Comparison of ENCODE assay signal across 18 mouse cellular contexts in the genomic region with DNA sequence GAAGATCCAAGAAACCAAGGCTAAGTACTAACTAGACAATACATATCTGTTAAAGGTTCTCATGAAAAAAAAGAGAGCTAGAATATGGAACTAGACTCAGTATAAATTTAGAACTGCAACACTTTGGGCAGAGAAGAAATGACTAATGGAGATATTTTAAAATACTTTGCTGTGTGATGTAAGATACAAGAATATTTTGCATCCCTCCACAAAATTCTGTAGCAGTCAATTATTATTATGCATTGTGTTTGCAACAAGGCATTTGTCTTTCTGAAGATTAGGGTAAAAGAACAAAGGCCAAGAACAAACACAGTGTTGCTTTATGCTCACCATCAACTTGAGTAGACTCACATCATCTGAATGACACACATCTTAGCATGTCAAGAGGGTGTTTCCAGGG.
"Had no signal": no experiment of that assay in that cellular context is flagged by ENCODE, and none has a peak within 500 bp of the region (broad histone marks: within the 10 kb centered on the region; RNA-seq: fewer than 3 reads in every experiment).

No protein-coding gene starts in this region.

- H3K4me3 ChIP-seq: midbrain, embryonic 10.5 days; midbrain, embryonic 12.5 days; myocyte; neural tube, embryonic 13.5 days; neural tube, embryonic 15.5 days; stomach, embryonic 15.5 days had no signal

- DNase-seq: lung, adult 18-20 months; lung, embryonic 14.5 days; lung, postnatal 10 days; lung, postnatal 4 days; midbrain, embryonic 14.5 days; retina, postnatal 1 day; right cerebral cortex, adult 18-20 months; right cerebral cortex, postnatal 25 days; thymus, adult 2 months; thymus, postnatal 25 days; thymus, postnatal 4 days had no signal

- H3K27ac ChIP-seq: midbrain, embryonic 10.5 days; midbrain, embryonic 12.5 days; neural tube, embryonic 13.5 days; neural tube, embryonic 15.5 days; stomach, embryonic 15.5 days; stomach, postnatal 0 days had no signal

- H3K4me1 ChIP-seq: midbrain, embryonic 10.5 days; midbrain, embryonic 12.5 days; neural tube, embryonic 13.5 days; neural tube, embryonic 15.5 days; stomach, embryonic 15.5 days had no signal
